Mouse (Mus musculus): ENCODE measurements around the gene Prelp. TPM values are rescaled to one million over a fixed set of nuclear protein-coding genes. Genes with fewer than 3 reads are reported as not detected.

Prelp gene
- polyA plus RNA-seq, 1 experiment from 2014 or later: 8.7 TPM

DNA sequence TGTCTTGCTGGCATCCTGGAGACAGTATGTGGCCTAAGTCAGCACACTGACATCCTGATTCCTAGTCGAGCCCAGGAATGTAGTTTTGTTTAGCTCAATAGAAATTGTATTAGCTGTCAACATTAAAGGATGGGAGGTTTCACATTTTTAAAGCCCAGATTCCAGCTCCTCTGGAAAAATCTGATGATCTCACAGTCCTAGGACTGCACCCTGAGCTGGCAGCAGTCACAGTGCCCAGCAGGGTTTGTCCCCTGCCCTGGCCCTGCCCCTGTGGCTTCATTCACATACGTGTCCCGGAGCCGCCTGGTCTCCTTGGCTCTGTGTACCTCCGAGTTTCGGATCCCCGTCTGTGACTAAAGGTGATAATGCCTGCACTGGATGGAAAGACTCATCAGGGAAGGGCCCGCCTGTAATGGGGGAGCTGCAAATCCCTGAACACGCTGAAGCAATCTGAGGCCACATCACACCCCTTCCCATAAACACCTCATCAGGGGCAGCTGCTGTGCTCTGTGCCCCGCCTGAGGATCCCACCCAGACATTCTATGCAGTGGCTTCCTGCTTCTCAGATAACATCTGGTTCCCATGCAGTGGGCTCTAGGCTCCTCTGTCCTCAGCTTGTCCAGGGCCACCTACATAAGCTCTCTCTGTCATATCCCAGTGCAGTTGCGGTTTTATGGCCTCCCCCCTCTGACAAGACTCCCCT is 20.1 kb upstream of the Prelp start:
- Histone ChIP-seq H3K36me3 (ENCODE audit: control insufficient read depth, insufficient read depth, low read length) (no peaks in the 10 kb centered on the region), H3K27me3 (ENCODE audit: control insufficient read depth, insufficient read depth, low read length) (no peaks in the 10 kb centered on the region), H3K27ac (replicated peaks; ENCODE audit: low read depth, low read length) (no peak overlapping the region), H3K4me2 (ENCODE audit: low read length) (no peak overlapping the region), H3K4me3 (replicated peaks; ENCODE audit: low read depth, low read length) (no peak overlapping the region), H3K9ac (replicated peaks; ENCODE audit: low read length) (no peak overlapping the region), H3K9me3 (ENCODE audit: control insufficient read depth, low read length) (no peaks in the 10 kb centered on the region), H3K4me1 (ENCODE audit: control insufficient read depth, insufficient read depth, low read length) (no peaks in the 10 kb centered on the region)
- ATAC-seq (ENCODE audit: low FRiP score, low TSS enrichment) (no peak), DNase-seq (no peak)
- WGBS: 83% methylated on average over 11 of the region's 11 CpGs

DNA sequence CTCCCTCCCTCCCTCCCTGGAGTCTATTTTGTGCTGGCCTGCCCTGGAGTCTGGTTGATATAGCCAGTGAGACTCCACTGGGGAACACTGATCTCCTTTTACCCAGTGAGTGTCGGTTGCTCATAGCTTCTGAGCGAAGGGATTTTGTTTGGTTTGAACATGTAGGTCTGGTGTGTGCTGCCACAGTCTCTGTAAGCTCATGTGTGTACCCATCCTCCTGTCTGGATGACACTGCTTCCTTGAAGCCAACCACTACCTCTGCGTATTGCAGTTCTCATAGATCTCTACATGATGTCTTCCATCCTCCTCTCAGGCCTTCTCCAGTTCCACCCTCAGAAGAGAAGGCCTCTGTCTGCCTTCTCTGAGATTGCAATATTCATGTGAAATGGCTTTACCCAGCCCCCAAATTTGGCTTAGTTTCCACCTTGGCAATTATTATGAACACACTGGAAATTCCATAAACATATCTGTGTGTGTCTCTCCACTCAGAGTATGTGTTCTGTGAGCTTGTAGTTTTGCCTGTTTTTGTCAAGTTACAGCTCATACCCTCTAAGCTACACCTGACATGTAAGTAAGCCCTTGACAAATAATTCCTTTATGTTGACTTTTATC is 19.4 kb upstream of the Prelp start:
- DNase-seq: no peak
- no peaks in the 10 kb centered on the region for H3K27me3 ChIP-seq (ENCODE audit: control insufficient read depth, insufficient read depth, low read length)

DNA sequence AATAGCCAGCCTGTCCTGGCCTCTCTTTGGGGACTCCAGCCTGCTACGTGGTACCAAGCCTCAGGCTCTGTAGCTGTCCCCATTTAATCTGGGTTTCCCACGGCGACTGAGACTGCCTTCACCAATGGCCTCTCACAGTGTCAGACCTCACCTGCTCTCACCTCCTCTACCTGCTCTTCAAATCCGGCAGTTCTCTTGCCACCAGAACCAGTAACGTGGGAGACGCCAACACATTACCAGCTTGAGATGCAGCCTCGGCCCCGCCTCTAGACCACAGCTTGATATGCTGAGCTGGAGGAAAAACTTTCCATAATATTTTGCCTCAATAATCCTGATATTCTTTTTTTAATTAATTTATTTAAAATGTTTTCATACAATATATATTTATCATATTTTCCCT is 18.5 kb upstream of the Prelp start:
- no peak for ATAC-seq (ENCODE audit: low FRiP score, low TSS enrichment)
- no peak overlapping the region for H3K4me2 ChIP-seq (ENCODE audit: low read length)
- whole genome bisulfite sequencing: 82% methylated on average over 8 of the region's 8 CpGs

More for the DNA sequence above, 19.4 kb upstream of the Prelp start:
- Histone ChIP-seq H3K4me1 (ENCODE audit: control insufficient read depth, insufficient read depth, low read length) (no peaks in the 10 kb centered on the region), H3K9me3 (ENCODE audit: control insufficient read depth, low read length) (no peaks in the 10 kb centered on the region), H3K4me2 (ENCODE audit: low read length) (no peak overlapping the region), H3K27ac (replicated peaks; ENCODE audit: low read depth, low read length) (no peak overlapping the region), H3K4me3 (replicated peaks; ENCODE audit: low read depth, low read length) (no peak overlapping the region), H3K9ac (replicated peaks; ENCODE audit: low read length) (no peak overlapping the region), H3K36me3 (ENCODE audit: control insufficient read depth, insufficient read depth, low read length) (no peaks in the 10 kb centered on the region)
- 86% methylated on average over 3 of the region's 3 CpGs for WGBS
- ATAC-seq (ENCODE audit: low FRiP score, low TSS enrichment): no peak

DNA sequence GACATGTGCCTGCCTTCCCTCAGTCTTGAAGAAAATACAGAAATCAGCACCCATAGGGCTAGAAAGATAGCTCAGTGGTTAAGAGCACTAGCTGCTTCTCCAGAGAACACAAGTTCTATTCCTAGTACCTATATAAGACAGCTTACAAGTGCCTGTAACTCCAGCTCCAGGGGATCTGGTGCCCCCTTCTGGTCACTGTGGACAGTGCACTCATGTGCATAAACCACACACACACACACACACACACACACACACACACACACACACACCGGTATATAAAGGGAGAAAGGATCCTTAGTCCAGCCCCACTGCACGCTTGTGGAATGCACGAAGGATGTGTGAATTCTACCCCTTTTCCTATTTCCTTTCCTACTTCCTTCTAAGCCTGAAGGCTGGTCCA is 15.0 kb upstream of the Prelp start:
- Histone ChIP-seq H3K27me3 (ENCODE audit: control insufficient read depth, insufficient read depth, low read length) (no peaks in the 10 kb centered on the region), H3K9ac (replicated peaks; ENCODE audit: low read length) (no peak overlapping the region), H3K4me1 (ENCODE audit: control insufficient read depth, insufficient read depth, low read length) (no peaks in the 10 kb centered on the region), H3K4me3 (replicated peaks; ENCODE audit: low read depth, low read length) (no peak overlapping the region), H3K4me2 (ENCODE audit: low read length) (no peak overlapping the region), H3K36me3 (ENCODE audit: control insufficient read depth, insufficient read depth, low read length) (no peaks in the 10 kb centered on the region), H3K9me3 (ENCODE audit: control insufficient read depth, low read length) (no peaks in the 10 kb centered on the region), H3K27ac (replicated peaks; ENCODE audit: low read depth, low read length) (no peak overlapping the region)
- DNase-seq (no peak), ATAC-seq (ENCODE audit: low FRiP score, low TSS enrichment) (no peak)
- 99% methylated on average over 3 of the region's 3 CpGs for WGBS

More for the DNA sequence above, 18.5 kb upstream of the Prelp start:
- H3K27ac ChIP-seq (replicated peaks; ENCODE audit: low read depth, low read length): no peak overlapping the region
- no peaks in the 10 kb centered on the region for H3K27me3 ChIP-seq (ENCODE audit: control insufficient read depth, insufficient read depth, low read length)
- no peaks in the 10 kb centered on the region for H3K36me3 ChIP-seq (ENCODE audit: control insufficient read depth, insufficient read depth, low read length)
- no peaks in the 10 kb centered on the region for H3K9me3 ChIP-seq (ENCODE audit: control insufficient read depth, low read length)
- no peak for DNase-seq
- H3K4me3 ChIP-seq (replicated peaks; ENCODE audit: low read depth, low read length): no peak overlapping the region
- no peak overlapping the region for H3K9ac ChIP-seq (replicated peaks; ENCODE audit: low read length)
- H3K4me1 ChIP-seq (ENCODE audit: control insufficient read depth, insufficient read depth, low read length): no peaks in the 10 kb centered on the region

DNA sequence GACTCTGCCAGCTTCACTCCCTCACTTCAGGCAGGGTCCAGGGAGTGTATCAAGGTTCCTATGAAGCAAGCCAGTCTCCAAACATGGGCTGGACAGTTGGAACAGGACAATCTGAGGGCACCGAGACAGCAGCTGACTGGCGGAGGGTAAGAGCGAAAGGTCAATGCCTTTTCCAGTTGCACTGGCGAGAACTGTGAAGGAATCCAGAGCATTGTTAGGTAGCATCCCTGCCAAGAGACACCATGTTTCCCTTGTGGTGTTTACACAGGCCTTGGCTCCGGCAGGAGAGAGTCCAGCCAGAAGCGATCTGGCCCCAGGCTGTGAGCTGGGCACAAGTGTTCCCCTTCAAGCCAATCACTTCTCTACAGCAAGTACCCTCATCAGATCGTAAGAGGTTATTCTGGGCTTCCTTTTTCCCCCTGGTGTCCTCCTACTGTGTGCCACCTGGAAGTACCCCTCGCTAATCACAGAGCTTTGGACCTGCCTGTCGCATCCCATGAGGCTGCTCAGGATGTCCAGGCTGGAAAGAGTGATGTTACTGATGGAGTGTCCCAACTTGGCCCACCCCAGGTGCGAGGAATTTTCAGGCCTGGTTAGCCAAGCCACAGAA is 13.2 kb upstream of the Prelp start:
- no peak overlapping the region for H3K27ac ChIP-seq (replicated peaks; ENCODE audit: low read depth, low read length)
- no peak overlapping the region for H3K9ac ChIP-seq (replicated peaks; ENCODE audit: low read length)
- no peak overlapping the region for H3K4me2 ChIP-seq (ENCODE audit: low read length)
- no peaks in the 10 kb centered on the region for H3K27me3 ChIP-seq (ENCODE audit: control insufficient read depth, insufficient read depth, low read length)
- no peak for ATAC-seq (ENCODE audit: low FRiP score, low TSS enrichment)
- no peak overlapping the region for H3K4me3 ChIP-seq (replicated peaks; ENCODE audit: low read depth, low read length)
- DNase-seq: no peak
- WGBS: 86% methylated on average over 10 of the region's 10 CpGs
- H3K4me1 ChIP-seq (ENCODE audit: control insufficient read depth, insufficient read depth, low read length): no peaks in the 10 kb centered on the region
- H3K36me3 ChIP-seq (ENCODE audit: control insufficient read depth, insufficient read depth, low read length): no peaks in the 10 kb centered on the region
- no peaks in the 10 kb centered on the region for H3K9me3 ChIP-seq (ENCODE audit: control insufficient read depth, low read length)

DNA sequence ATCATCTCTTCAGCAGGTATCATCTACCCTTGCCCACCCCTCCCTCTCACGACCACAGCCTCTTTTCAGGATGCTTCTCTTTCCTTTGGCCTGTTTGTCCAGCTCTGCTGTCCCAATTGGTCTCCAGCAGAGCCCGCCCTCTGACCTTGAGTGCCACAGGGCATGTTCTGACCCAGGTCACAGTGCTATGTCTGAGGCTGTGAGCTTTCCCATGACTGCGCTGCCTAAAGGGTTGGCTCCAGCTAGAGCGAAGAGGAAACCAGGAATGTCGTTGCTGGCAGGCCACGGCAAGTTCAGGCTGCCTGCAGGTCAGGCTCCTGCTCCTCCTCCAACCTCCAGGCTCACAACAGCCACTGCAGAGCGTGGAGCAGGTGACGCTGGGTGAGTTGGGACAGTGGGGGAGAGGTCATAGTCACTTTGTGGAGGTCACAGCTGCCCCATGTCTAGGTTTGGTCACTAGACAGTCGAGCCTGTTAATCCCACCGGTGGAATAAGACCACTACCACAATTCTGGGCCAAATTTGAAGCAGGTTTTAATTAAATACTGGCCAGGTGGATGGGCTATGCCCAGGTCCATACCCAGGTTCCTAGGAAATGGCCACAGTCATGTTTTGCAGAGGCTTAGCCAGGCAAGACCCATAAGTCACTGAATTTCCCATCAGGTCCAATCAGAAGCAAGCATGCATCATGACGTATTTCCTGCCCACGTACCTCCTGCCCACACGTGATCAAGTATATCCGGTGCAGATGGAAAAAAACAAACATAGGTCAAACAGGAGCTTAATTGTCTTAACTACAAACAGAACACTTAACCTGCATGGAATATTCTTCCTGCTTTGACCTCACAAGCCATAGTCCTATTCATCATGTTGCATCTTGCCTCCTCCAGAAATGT is 12.3 kb upstream of the Prelp start:
- no peaks in the 10 kb centered on the region for H3K9me3 ChIP-seq (ENCODE audit: control insufficient read depth, low read length)
- H3K27me3 ChIP-seq (ENCODE audit: control insufficient read depth, insufficient read depth, low read length): no peaks in the 10 kb centered on the region
- H3K4me2 ChIP-seq (ENCODE audit: low read length): no peak overlapping the region
- no peaks in the 10 kb centered on the region for H3K36me3 ChIP-seq (ENCODE audit: control insufficient read depth, insufficient read depth, low read length)
- ATAC-seq (ENCODE audit: low FRiP score, low TSS enrichment) (no peak), DNase-seq (no peak)
- 77% methylated on average over 14 of the region's 14 CpGs for WGBS
- no peaks in the 10 kb centered on the region for H3K4me1 ChIP-seq (ENCODE audit: control insufficient read depth, insufficient read depth, low read length)
- H3K27ac ChIP-seq (replicated peaks; ENCODE audit: low read depth, low read length): no peak overlapping the region
- H3K4me3 ChIP-seq (replicated peaks; ENCODE audit: low read depth, low read length): no peak overlapping the region
- no peak overlapping the region for H3K9ac ChIP-seq (replicated peaks; ENCODE audit: low read length)

DNA sequence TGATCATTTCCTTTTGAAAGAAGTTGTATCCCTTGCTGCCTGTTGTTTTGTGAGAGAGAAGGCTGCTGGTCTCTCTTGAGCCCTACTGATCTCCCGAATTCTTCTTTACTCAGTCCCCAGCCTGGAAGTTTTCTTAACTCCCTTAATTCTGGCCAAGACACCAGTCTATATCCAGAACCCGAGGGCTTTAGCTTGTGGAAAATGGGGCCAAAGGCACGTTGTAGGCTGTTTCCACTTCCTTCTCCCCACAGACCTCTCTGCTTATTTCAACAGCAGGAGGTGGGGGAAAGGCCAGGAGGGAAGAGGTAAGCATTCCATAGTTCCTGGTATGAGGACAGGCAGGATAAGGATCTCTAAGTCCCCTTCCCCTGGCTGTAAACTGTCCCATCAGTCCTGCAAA is 8.8 kb upstream of the Prelp start:
- DNase-seq (no peak), ATAC-seq (ENCODE audit: low FRiP score, low TSS enrichment) (no peak)
- H3K27ac ChIP-seq (replicated peaks; ENCODE audit: low read depth, low read length): no peak overlapping the region
- 50% methylated on average over 3 of the region's 3 CpGs for WGBS
- no peaks in the 10 kb centered on the region for H3K36me3 ChIP-seq (ENCODE audit: control insufficient read depth, insufficient read depth, low read length)
- H3K9ac ChIP-seq (replicated peaks; ENCODE audit: low read length): no peak overlapping the region
- no peaks in the 10 kb centered on the region for H3K4me1 ChIP-seq (ENCODE audit: control insufficient read depth, insufficient read depth, low read length)
- no peak overlapping the region for H3K4me2 ChIP-seq (ENCODE audit: low read length)
- no peaks in the 10 kb centered on the region for H3K27me3 ChIP-seq (ENCODE audit: control insufficient read depth, insufficient read depth, low read length)
- no peaks in the 10 kb centered on the region; the same call in 1 of the 2 replicates for H3K9me3 ChIP-seq (ENCODE audit: control insufficient read depth, low read length)
- no peak overlapping the region for H3K4me3 ChIP-seq (replicated peaks; ENCODE audit: low read depth, low read length)

DNA sequence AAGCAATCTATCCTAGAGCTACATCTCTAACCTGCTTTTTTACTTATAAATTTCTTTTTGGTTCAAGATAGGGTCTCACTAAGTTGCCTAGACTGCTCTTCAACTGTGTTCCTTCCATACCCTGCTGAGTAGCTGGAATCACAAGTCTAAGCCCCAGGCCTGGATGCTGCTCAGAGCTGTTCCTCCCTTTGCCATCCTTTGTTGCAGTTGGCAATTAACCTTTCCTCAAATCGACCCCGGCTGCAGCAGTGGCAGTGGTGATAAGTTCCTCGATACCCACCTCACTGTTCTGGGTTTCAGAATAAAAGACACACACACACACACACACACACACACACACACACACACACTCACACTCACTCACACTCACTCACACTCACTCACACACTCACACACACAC is 4.0 kb upstream of the Prelp start:
- Histone ChIP-seq H3K27me3 (ENCODE audit: control insufficient read depth, insufficient read depth, low read length) (no peaks in the 10 kb centered on the region), H3K9me3 (ENCODE audit: control insufficient read depth, low read length) (no peaks in the 10 kb centered on the region; the same call in 1 of the 2 replicates), H3K9ac (replicated peaks; ENCODE audit: low read length) (no peak overlapping the region), H3K36me3 (ENCODE audit: control insufficient read depth, insufficient read depth, low read length) (no peaks in the 10 kb centered on the region), H3K27ac (replicated peaks; ENCODE audit: low read depth, low read length) (no peak overlapping the region), H3K4me3 (replicated peaks; ENCODE audit: low read depth, low read length) (no peak overlapping the region), H3K4me1 (ENCODE audit: control insufficient read depth, insufficient read depth, low read length) (peaks cover 7% of the 10 kb centered on the region), H3K4me2 (ENCODE audit: low read length) (no peak overlapping the region)
- WGBS: 97% methylated on average over 3 of the region's 3 CpGs
- DNase-seq (no peak), ATAC-seq (ENCODE audit: low FRiP score, low TSS enrichment) (no peak)
